Mouse (Mus musculus): Measurements from ENCODE around the gene Gm17469. TPM values are rescaled to one million over a fixed set of nuclear protein-coding genes. Genes with fewer than 3 reads are reported as not detected.
"Not testable (repeated sequence)": the region's sequence is repeated elsewhere in the genome, so short reads cannot be mapped to it uniquely, and the experiment has no call there.

Gm17469 gene
- not detected for total RNA-seq (2021)

DNA sequence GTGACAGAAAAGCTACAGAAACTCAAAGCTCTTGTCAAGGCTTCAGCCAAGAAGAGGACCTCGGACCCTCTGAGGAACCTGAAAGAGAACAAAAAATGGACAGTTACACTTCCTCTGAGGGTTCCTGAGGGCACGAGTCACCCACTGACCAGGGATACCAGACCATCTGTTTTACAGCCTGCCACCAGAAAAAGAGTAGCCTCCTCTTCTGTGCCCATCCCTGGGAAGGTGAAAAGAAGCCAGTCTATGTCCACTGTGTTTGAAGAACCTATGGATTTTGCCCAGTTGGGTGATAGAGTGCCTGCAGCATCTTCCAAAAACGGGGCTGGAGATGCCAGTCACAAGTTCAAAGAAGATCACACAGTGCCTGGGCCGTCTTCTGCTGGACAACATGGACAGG is at the start of gene Gm17469:
Gene Gm17469 (plus strand): TSS at position 301 of the 400 bp plus-strand sequence.
- intact Hi-C loops (cut with DNase I); DNase-seq: not testable (repeated sequence)

Other genes starting within 250 kb of the Gm17469 start
- not detected for gene Gm17584, start 129.3 kb upstream of the Gm17469 start, total RNA-seq (2021)